Mouse (Mus musculus): ENCODE data around the gene Ttc28.

Gene Ttc28

GRCm38 (mm10) chr5:111170383-111170782 is 290.8 kb downstream of the Ttc28 start:
- no peak for DNase-seq (ENCODE audit: low spot score)

DNA sequence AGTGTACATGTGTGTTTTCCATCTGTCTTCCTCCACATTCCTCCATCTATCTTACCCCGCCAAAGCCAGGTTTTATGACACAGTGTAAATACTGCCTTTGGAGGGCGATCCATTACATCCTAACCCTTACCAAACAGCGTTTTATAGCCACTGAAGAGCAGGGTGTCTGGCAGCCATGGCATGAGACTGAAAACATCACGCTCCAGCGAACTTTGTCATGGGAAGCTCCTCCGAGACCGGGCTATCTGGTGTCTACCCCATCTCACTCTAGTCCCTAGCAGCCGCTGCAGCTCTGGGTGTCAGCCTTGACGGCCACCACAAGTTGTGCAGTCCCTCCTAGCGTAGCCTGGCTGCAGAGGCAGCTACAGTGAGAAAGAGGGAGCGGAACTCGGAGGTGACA is 295.8 kb downstream of the Ttc28 start:
- DNase-seq (ENCODE audit: low spot score) = no peak

- DNase-seq (ENCODE audit: low spot score) = no peak
These were observed 296.2 kb downstream of the Ttc28 start for GRCm38 (mm10) chr5:111175842-111176241.

GRCm38 (mm10) chr5:111176441-111176840 is 296.8 kb downstream of the Ttc28 start:
- DNase-seq (ENCODE audit: low spot score) = no peak

DNA sequence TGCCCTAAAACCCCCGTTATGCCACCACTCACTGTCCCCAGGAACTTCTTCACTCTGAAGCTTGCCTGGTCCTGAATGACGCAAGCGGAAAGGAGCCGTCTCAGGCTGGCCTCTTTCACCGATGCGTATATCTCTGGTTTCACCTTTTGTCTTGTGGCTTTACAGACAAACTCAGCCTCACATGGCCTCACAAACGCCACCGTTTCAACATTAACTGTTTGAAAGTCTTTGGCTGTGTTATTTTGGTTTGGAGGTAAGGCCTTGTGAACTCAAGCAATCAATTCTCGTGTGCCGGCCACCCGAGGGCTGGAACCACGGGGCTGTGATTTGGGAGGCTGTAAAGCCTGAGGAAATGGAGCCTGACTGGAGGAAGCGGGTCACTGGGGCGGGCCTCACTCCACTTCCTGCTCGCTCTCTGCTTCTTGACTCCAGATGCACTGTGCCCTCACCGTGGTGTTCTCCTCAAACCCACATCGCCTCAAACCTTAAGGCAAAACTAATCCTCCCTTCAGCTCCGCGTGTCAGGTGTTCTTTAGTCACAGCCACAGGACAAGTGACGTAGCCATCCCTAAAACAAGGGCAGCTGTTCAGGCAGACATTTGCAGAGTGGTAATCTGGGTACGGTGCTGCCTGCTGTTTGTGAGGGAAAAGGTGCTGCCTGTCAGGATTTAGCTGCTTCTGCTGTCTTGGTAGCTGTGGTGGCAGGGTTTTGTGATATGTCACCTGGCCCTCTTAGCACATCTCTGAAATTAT is 298.9 kb downstream of the Ttc28 start:
- DNase-seq (ENCODE audit: low spot score) = peak; percentile 58

GRCm38 (mm10) chr5:111179651-111180050 is 300.0 kb downstream of the Ttc28 start:
- DNase-seq (ENCODE audit: low spot score) = no peak

- DNase-seq (ENCODE audit: low spot score) = no peak
These were observed 300.8 kb downstream of the Ttc28 start for GRCm38 (mm10) chr5:111180091-111181053.

DNA sequence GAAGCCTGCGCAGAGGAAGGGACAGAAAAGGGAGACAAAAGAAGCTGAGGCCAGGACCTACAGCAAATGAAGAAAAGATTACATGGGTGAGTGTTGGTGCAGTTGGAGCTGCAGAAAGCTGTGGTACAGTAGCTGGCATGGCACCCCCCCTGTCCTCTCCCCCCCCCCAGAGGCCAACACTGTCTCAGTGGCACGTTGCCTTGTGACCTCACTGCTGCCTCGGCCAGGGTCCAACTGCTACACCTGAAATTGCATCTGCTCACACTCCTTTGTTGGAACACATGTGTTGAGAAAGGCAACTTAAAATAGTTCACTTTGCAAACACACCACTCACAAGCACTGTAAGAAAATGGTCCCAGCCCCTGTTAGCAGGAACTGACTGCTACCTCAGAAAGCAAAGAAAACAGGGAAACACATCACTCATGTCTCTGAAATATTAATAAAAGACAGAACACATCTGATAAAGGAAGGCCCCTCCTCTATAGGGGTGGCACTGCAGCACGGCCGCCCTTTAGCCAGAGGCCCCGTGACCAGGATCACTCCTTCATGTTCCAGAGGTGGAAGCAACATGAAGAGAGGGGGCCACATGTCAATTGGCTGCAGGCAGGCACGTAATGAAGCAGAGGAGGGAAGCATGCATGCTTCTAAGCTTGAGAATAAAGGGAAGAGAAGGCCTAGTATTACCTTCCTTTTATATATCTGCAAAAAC is 301.8 kb downstream of the Ttc28 start:
- DNase-seq (ENCODE audit: low spot score) = no peak

DNA sequence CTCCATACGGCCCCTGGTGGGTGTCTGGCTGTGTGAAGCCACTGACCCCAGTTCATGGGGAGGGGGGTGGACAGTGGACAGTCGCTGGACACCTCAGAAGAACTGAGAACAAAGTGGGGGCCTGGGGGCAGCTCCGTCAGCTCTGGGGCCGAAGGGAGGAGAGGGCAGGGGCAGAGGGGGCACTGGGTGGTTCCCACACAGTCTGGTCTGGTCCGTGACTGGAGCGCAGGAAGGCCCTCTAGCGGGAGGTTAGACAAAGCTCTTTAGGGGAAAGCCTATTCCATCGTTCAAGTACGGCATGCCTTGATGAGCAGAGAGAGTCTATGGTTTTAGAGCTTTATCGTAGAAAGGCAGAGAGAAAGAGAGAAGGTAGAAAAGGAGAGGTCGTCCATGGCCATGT is 307.0 kb downstream of the Ttc28 start:
- DNase-seq (ENCODE audit: low spot score) = no peak

GRCm38 (mm10) chr5:111191972-111192371 is 312.4 kb downstream of the Ttc28 start:
- no peak for DNase-seq (ENCODE audit: low spot score)

DNA sequence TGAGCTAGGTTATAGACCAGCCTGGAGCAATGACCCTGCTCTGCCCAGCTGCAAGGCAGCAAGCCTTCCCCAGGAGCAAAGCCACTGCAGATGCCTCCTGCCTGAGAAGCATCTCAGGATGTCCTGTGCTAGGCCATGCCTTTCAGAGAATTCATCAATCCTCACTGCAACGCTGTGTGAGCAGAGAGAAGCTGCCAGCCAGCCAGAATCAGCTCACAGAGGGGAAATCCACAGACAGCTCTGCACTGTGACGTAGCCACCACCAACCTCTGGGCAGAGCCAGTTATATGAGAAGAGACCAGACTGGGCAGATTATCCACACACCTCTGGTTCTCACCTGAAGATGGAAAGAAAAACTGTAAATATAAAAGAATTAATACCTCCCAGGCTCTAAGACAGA is 315.2 kb downstream of the Ttc28 start:
- no peak for DNase-seq (ENCODE audit: low spot score)

GRCm38 (mm10) chr5:111195488-111196485 is 316.2 kb downstream of the Ttc28 start:
- DNase-seq (ENCODE audit: low spot score) = no peak

DNA sequence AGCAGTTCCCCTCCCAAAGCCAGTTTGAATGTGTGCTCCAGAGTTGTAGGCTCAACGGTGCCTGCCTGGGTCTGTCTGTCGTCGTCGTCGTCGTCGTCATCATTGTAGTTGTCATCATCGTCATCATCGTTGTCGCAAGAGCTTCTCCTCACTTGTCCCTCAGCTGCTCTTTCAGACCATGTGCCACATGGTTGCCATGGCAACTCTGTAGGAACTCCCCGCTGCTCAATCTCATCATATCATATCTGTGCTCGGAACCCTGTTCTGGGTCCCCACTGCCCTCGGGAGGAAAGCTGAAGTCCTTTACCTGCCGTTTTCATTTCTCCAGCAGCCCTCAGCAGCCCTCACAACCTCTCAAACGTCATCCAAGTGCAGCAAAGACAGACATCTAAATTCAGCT is 318.1 kb downstream of the Ttc28 start:
- no peak for DNase-seq (ENCODE audit: low spot score)

GRCm38 (mm10) chr5:111200167-111200840 is 320.7 kb downstream of the Ttc28 start:
- no peak for DNase-seq (ENCODE audit: low spot score)

DNA sequence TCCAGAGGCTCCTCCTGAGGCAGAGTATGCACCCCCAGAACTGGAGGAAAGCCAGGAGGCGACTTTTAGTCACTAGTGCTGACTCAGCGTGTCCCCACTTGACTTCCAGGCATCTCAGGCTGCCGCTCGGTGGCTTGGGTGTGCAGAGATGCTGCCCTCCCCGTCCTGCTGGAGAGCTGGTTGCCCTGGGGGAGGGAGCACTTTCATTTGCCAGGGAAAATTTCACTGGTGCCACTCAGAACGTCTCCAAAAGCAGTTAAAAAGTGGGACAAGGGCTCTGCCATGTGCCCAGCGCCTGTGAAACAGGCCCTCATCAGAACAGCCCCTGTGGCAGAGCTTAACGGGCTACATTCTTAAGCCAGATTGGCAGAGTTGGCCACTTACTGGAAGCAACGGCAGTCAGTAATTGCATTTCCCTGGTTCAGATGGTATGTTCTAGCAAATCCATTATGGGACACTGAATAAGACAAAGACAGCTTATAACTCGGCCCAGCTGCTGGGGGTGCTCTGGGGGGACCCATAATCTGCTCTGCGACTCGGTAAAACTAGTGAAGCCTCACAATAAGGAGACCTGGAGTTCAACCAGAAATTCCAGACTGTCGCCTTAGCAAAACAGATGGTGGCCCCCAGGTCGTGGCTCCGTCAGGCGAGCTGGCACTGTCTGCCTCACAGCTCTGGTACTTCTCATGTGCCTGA is 321.5 kb downstream of the Ttc28 start:
- DNase-seq (ENCODE audit: low spot score) = no peak

DNA sequence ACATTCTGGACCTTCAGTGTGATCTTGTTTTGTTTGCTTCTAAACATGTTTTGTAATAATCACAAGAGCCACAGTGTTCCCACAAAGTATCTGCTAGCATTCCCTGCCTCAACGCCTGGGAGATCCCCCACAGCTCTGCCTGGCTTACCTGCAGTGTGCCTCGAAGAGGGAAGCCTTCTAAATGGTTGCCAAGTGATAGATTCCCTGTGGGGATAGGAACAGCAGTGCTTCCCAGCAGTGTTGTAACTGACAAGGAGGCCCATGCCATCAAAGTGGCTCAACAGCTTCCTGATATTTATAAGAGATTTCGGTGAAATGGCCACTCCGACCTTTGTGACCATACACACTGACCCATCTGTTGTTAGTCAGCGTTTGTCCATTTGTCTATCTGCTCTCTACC is 324.6 kb downstream of the Ttc28 start:
- no peak for DNase-seq (ENCODE audit: low spot score)

DNA sequence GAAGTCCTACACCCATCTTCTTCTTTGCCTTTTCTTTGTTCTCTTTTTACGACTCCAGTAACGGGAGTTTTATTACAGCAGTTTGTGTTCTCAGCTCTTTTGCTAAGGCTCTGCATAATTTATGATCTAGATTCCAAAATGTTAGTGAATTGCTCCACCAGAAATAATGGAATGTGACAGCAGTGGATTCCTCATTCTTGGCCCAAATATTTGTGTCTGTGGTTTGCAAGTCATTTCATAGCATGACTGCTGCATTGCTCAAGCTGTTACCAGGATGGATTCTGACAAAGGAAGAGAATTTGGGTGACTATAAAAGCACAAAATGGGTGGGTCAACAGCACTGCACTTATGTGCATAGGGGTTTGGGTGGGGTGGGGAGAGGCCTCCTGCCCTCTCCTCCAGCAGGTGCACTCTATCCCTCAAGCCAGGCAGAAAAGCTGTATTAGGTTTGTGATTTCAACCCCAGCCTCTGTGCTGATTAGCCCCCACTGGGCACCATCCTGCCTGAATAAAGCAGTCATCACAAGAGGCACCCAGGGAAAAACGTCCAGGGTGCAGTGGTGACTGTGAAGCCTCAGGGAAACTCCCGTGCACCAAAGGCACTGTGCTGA is 325.5 kb downstream of the Ttc28 start:
- DNase-seq (ENCODE audit: low spot score) = no peak

- DNase-seq (ENCODE audit: low spot score) = no peak
These were observed 326.2 kb downstream of the Ttc28 start for GRCm38 (mm10) chr5:111205817-111206216.

DNA sequence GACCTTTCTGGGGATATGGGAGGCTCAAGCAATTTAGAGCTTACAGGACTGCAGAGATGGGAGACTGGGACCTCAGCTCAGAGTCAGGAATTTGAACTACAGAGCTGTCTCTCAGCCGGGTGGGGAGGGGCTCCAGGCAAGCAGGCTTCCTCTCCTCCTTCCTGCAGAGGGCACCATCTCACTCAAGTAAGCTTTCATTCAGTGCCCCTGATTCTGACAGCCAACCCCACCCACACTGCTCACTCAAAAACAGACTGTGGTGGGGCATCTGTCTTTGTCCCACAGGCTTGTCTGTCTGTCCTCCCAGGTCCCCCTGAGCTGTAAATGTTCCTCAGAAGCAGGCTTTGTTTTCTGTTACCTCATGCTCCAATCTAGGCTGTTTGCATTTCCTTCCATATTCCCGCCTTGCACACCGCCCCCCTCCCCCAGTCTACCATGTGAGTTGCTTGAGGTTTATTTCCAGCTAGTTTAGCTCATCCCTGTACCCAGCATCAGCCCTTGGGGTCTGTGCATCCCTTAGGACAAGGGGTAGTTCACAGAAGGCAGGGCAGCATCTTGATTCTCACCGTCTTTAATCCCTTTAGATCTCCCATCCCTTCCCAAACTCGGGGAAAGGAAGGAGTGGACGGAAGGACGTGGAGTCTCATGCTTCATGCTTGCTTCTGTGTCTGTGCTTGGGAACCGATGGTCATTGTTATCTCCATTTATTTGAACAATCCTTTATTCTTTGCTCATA is 328.5 kb downstream of the Ttc28 start:
- no peak for DNase-seq (ENCODE audit: low spot score)

Data from spleen, adult 12 weeks (tissue).